Mouse (Mus musculus) heart, postnatal 0 days (tissue): ENCODE results near the gene Dnajc14.

Source experiments
- CTCF ChIP-seq: IDR thresholded peaks from 2 replicates; pipeline ENCODE4 v1.5.1; 2016; ENCODE audit warnings: antibody characterized with exemption, control low read depth, low read depth
- EP300 ChIP-seq: IDR thresholded peaks from 2 replicates; pipeline ENCODE4 v1.6.1; 2016; ENCODE audit warnings: antibody characterized with exemption, low read depth

- no peak for TF ChIP-seq EP300
- TF ChIP-seq CTCF: no peak
Observed at GRCm38 (mm10) chr10:128861176-128861575, 57.3 kb downstream of the Dnajc14 start.
